Mouse (Mus musculus): ENCODE results near the gene Rflnb. TPM values are rescaled to one million over a fixed set of nuclear protein-coding genes. Genes with fewer than 3 reads are reported as not detected.
A peak's percentile ranks its signal among the peaks of the same experiment; 100 is the strongest.

Rflnb gene
- polyA plus RNA-seq, 1 experiment = 30.8 TPM

GRCm38 (mm10) chr11:75973988-75974387 is 53.6 kb downstream of the Rflnb start:
- H3K27ac ChIP-seq (ENCODE audit: control insufficient read depth, insufficient read depth, low read depth, low read length, poor library complexity) = no peak overlapping the region
- no peaks in the 10 kb centered on the region; the same call in 1 of the 2 replicates for H3K4me1 ChIP-seq (ENCODE audit: control insufficient read depth, insufficient read depth, low read length)
- TF ChIP-seq POLR2A (IDR thresholded peaks at IDR 0.05; ENCODE audit: borderline replicate concordance, control insufficient read depth, low read depth, low read length) (no peak), CTCF (IDR thresholded peaks at IDR 0.05; ENCODE audit: control insufficient read depth, insufficient read depth, low read length) (peak; percentile 61)
- WGBS = 88% methylated on average over 1 of the region's 1 CpGs
- H3K4me3 ChIP-seq (replicated peaks; ENCODE audit: control insufficient read depth, low read depth, low read length) = no peak overlapping the region

- H3K4me3 ChIP-seq (replicated peaks; ENCODE audit: control insufficient read depth, low read depth, low read length) = no peak overlapping the region
- no peak overlapping the region for H3K27ac ChIP-seq (ENCODE audit: control insufficient read depth, insufficient read depth, low read depth, low read length, poor library complexity)
- WGBS = 81% methylated on average over 7 of the region's 7 CpGs
- TF ChIP-seq POLR2A (IDR thresholded peaks at IDR 0.05; ENCODE audit: borderline replicate concordance, control insufficient read depth, low read depth, low read length) = no peak
- no peak for TF ChIP-seq CTCF (IDR thresholded peaks at IDR 0.05; ENCODE audit: control insufficient read depth, insufficient read depth, low read length)
- no peaks in the 10 kb centered on the region; the same call in 1 of the 2 replicates for H3K4me1 ChIP-seq (ENCODE audit: control insufficient read depth, insufficient read depth, low read length)
Measured at GRCm38 (mm10) chr11:75972916-75973567, 54.5 kb downstream of the Rflnb start.

GRCm38 (mm10) chr11:75972188-75972587 is 55.4 kb downstream of the Rflnb start:
- TF ChIP-seq POLR2A (IDR thresholded peaks at IDR 0.05; ENCODE audit: borderline replicate concordance, control insufficient read depth, low read depth, low read length) (no peak), CTCF (IDR thresholded peaks at IDR 0.05; ENCODE audit: control insufficient read depth, insufficient read depth, low read length) (no peak)
- 76% methylated on average over 3 of the region's 3 CpGs for WGBS
- H3K27ac ChIP-seq (ENCODE audit: control insufficient read depth, insufficient read depth, low read depth, low read length, poor library complexity) = no peak overlapping the region
- H3K4me1 ChIP-seq (ENCODE audit: control insufficient read depth, insufficient read depth, low read length) = no peaks in the 10 kb centered on the region; the same call in 1 of the 2 replicates
- H3K4me3 ChIP-seq (replicated peaks; ENCODE audit: control insufficient read depth, low read depth, low read length) = no peak overlapping the region

GRCm38 (mm10) chr11:75970629-75971028 is 57.0 kb downstream of the Rflnb start:
- Histone ChIP-seq H3K27ac (ENCODE audit: control insufficient read depth, insufficient read depth, low read depth, low read length, poor library complexity) (no peak overlapping the region), H3K4me3 (replicated peaks; ENCODE audit: control insufficient read depth, low read depth, low read length) (no peak overlapping the region), H3K4me1 (ENCODE audit: control insufficient read depth, insufficient read depth, low read length) (no peaks in the 10 kb centered on the region)
- WGBS = 34% methylated on average over 3 of the region's 3 CpGs
- no peak for TF ChIP-seq CTCF (IDR thresholded peaks at IDR 0.05; ENCODE audit: control insufficient read depth, insufficient read depth, low read length)
- TF ChIP-seq POLR2A (IDR thresholded peaks at IDR 0.05; ENCODE audit: borderline replicate concordance, control insufficient read depth, low read depth, low read length) = no peak

Other genes starting within 250 kb of the Rflnb start
- not detected in 2 replicates for gene Doc2b, start 231.7 kb downstream of the Rflnb start, polyA plus RNA-seq (2011; ENCODE audit: insufficient read depth, insufficient read length, low replicate concordance, missing spikeins)
- gene Rph3al, start 89.4 kb downstream of the Rflnb start, polyA plus RNA-seq (2011; ENCODE audit: insufficient read depth, insufficient read length, low replicate concordance, missing spikeins) = 4.8 and 5.0 TPM in 2 replicates
- gene 1700016K19Rik, start 27.9 kb downstream of the Rflnb start, polyA plus RNA-seq (2011; ENCODE audit: insufficient read depth, insufficient read length, low replicate concordance, missing spikeins) = not detected in 2 replicates
- 14.4 and 27.0 TPM in 2 replicates for gene Vps53, start 151.9 kb upstream of the Rflnb start, polyA plus RNA-seq (2011; ENCODE audit: insufficient read depth, insufficient read length, low replicate concordance, missing spikeins)
- gene Fam57a, start 151.9 kb upstream of the Rflnb start, polyA plus RNA-seq (2011; ENCODE audit: insufficient read depth, insufficient read length, low replicate concordance, missing spikeins) = 0.45 and 1.2 TPM in 2 replicates
- not detected in 2 replicates for gene Dbil5, start 189.8 kb upstream of the Rflnb start, polyA plus RNA-seq (2011; ENCODE audit: insufficient read depth, insufficient read length, low replicate concordance, missing spikeins)
- gene Gemin4, start 189.9 kb upstream of the Rflnb start, polyA plus RNA-seq (2011; ENCODE audit: insufficient read depth, insufficient read length, low replicate concordance, missing spikeins) = 2.2 TPM in 1 of 2 replicates, not detected in the other
- 3.7 and 8.0 TPM in 2 replicates for gene Mrm3, start 215.9 kb upstream of the Rflnb start, polyA plus RNA-seq (2011; ENCODE audit: insufficient read depth, insufficient read length, low replicate concordance, missing spikeins)
- 23.6 and 25.0 TPM in 2 replicates for gene Glod4, start 215.9 kb upstream of the Rflnb start, polyA plus RNA-seq (2011; ENCODE audit: insufficient read depth, insufficient read length, low replicate concordance, missing spikeins)

Measured in bone marrow, adult 2 months (tissue).